Mouse (Mus musculus): ENCODE results near the gene Has3. TPM values are rescaled to one million over a fixed set of nuclear protein-coding genes. Genes with fewer than 3 reads are reported as not detected.
"Not testable (repeated sequence)": the region's sequence is repeated elsewhere in the genome, so short reads cannot be mapped to it uniquely, and the experiment has no call there.

Gene Has3
- polyA plus RNA-seq, 1 experiment from 2014 or later: 0.04 TPM

- no peak overlapping the region for H3K4me2 ChIP-seq
- ATAC-seq (ENCODE audit: extremely low read depth, insufficient number of reproducible peaks, low FRiP score, low TSS enrichment): no peak
- H3K4me3 ChIP-seq: no peak overlapping the region
- 86% methylated on average over 10 of the region's 10 CpGs for WGBS
- H3K9me3 ChIP-seq: no peaks in the 10 kb centered on the region
- H3K36me3 ChIP-seq: no peaks in the 10 kb centered on the region
- H3K9ac ChIP-seq: no peak overlapping the region
- H3K4me1 ChIP-seq: no peaks in the 10 kb centered on the region
- no peak overlapping the region for H3K27ac ChIP-seq (replicated peaks)
- H3K27me3 ChIP-seq (replicated peaks): peaks cover 10% of the 10 kb centered on the region
Measured at GRCm38 (mm10) chr8:106862845-106863244, 7.2 kb upstream of the Has3 start.

- H3K4me3 ChIP-seq: no peak overlapping the region
- H3K36me3 ChIP-seq: no peaks in the 10 kb centered on the region
- H3K27ac ChIP-seq (replicated peaks): no peak overlapping the region
- ATAC-seq (ENCODE audit: extremely low read depth, insufficient number of reproducible peaks, low FRiP score, low TSS enrichment): no peak
- no peaks in the 10 kb centered on the region for H3K9me3 ChIP-seq
- H3K4me1 ChIP-seq: peaks cover 3% of the 10 kb centered on the region; the same call in 1 of the 2 replicates
- WGBS: 71% methylated on average over 9 of the region's 9 CpGs
- peaks cover 35% of the 10 kb centered on the region for H3K27me3 ChIP-seq (replicated peaks)
- H3K4me2 ChIP-seq: no peak overlapping the region
- H3K9ac ChIP-seq: no peak overlapping the region
Measured at GRCm38 (mm10) chr8:106865354-106865753, 4.7 kb upstream of the Has3 start.

- peaks cover 80% of the 10 kb centered on the region for H3K27me3 ChIP-seq (replicated peaks)
- under 1% methylated on average over 58 of the region's 63 CpGs for WGBS
Measured at GRCm38 (mm10) chr8:106870537-106871327, 690 bp downstream of the Has3 start.

GRCm38 (mm10) chr8:106871328-106871926, 1.4 kb downstream of the Has3 start:
- 1% methylated on average over 15 of the region's 15 CpGs for WGBS
- Histone ChIP-seq H3K4me3 (peak overlapping the region; percentile 72), H3K36me3 (peaks cover 17% of the 10 kb centered on the region), H3K27ac (replicated peaks) (no peak overlapping the region), H3K27me3 (replicated peaks) (peaks cover 80% of the 10 kb centered on the region), H3K9ac (peak overlapping the region; percentile 83), H3K4me2 (peak overlapping the region; percentile 100), H3K9me3 (no peaks in the 10 kb centered on the region), H3K4me1 (peaks cover 40% of the 10 kb centered on the region)
- ATAC-seq (ENCODE audit: extremely low read depth, insufficient number of reproducible peaks, low FRiP score, low TSS enrichment): no peak

More at GRCm38 (mm10) chr8:106870537-106871327, 690 bp downstream of the Has3 start:
- peak overlapping the region; percentile 72 for H3K4me3 ChIP-seq
- ATAC-seq (ENCODE audit: extremely low read depth, insufficient number of reproducible peaks, low FRiP score, low TSS enrichment): no peak
- peak overlapping the region; percentile 100 for H3K4me2 ChIP-seq
- peaks cover 33% of the 10 kb centered on the region for H3K4me1 ChIP-seq
- H3K9me3 ChIP-seq: no peaks in the 10 kb centered on the region
- peaks cover 14% of the 10 kb centered on the region for H3K36me3 ChIP-seq
- H3K27ac ChIP-seq (replicated peaks): no peak overlapping the region
- H3K9ac ChIP-seq: peak overlapping the region; percentile 83

GRCm38 (mm10) chr8:106871931-106872371, 1.9 kb downstream of the Has3 start:
- H3K9me3 ChIP-seq: no peaks in the 10 kb centered on the region
- H3K27me3 ChIP-seq (replicated peaks): peaks cover 76% of the 10 kb centered on the region
- H3K4me1 ChIP-seq: peaks cover 45% of the 10 kb centered on the region
- WGBS: under 1% methylated on average over 22 of the region's 22 CpGs
- H3K4me3 ChIP-seq: peak overlapping the region; percentile 72
- peaks cover 22% of the 10 kb centered on the region for H3K36me3 ChIP-seq
- peak overlapping the region; percentile 100 for H3K4me2 ChIP-seq
- H3K9ac ChIP-seq: peak overlapping the region; percentile 83
- no peak overlapping the region for H3K27ac ChIP-seq (replicated peaks)
- peak; percentile 32; the same call in 1 of the 2 replicates for ATAC-seq (ENCODE audit: extremely low read depth, insufficient number of reproducible peaks, low FRiP score, low TSS enrichment)

- Histone ChIP-seq H3K36me3 (peaks cover 27% of the 10 kb centered on the region), H3K9ac (peak overlapping the region; percentile 83), H3K4me3 (peak overlapping the region; percentile 72), H3K4me1 (peaks cover 48% of the 10 kb centered on the region), H3K4me2 (peak overlapping the region; percentile 100), H3K9me3 (no peaks in the 10 kb centered on the region), H3K27ac (replicated peaks) (no peak overlapping the region), H3K27me3 (replicated peaks) (peaks cover 70% of the 10 kb centered on the region)
- ATAC-seq (ENCODE audit: extremely low read depth, insufficient number of reproducible peaks, low FRiP score, low TSS enrichment): no peak
- 8% methylated on average over 8 of the region's 8 CpGs for WGBS
Measured at GRCm38 (mm10) chr8:106872454-106873034, 2.5 kb downstream of the Has3 start.

- H3K4me3 ChIP-seq: no peak overlapping the region
- H3K27me3 ChIP-seq (replicated peaks): no peaks in the 10 kb centered on the region
- peaks cover 20% of the 10 kb centered on the region for H3K4me1 ChIP-seq
- WGBS: 88% methylated on average over 8 of the region's 8 CpGs
- H3K4me2 ChIP-seq: no peak overlapping the region
- no peak overlapping the region for H3K9ac ChIP-seq
- H3K9me3 ChIP-seq: no peaks in the 10 kb centered on the region
- H3K36me3 ChIP-seq: peaks cover 88% of the 10 kb centered on the region
- no peak for ATAC-seq (ENCODE audit: extremely low read depth, insufficient number of reproducible peaks, low FRiP score, low TSS enrichment)
- no peak overlapping the region for H3K27ac ChIP-seq (replicated peaks)
Measured at GRCm38 (mm10) chr8:106880121-106880707, 10.2 kb downstream of the Has3 start.

GRCm38 (mm10) chr8:106884094-106884493, 14.1 kb downstream of the Has3 start:
- ATAC-seq (ENCODE audit: extremely low read depth, insufficient number of reproducible peaks, low FRiP score, low TSS enrichment); H3K27me3 ChIP-seq (replicated peaks); H3K9ac ChIP-seq; H3K27ac ChIP-seq (replicated peaks); H3K4me2 ChIP-seq; H3K9me3 ChIP-seq; H3K4me3 ChIP-seq: not testable (repeated sequence)
- WGBS: 95% methylated on average over 11 of the region's 11 CpGs
- peaks cover 18% of the 10 kb centered on the region for H3K4me1 ChIP-seq
- peaks cover 79% of the 10 kb centered on the region for H3K36me3 ChIP-seq

GRCm38 (mm10) chr8:106884826-106885400, 14.9 kb downstream of the Has3 start:
- 91% methylated on average over 4 of the region's 4 CpGs for WGBS
- H3K27me3 ChIP-seq (replicated peaks); H3K9me3 ChIP-seq; ATAC-seq (ENCODE audit: extremely low read depth, insufficient number of reproducible peaks, low FRiP score, low TSS enrichment); H3K4me3 ChIP-seq; H3K9ac ChIP-seq; H3K4me2 ChIP-seq; H3K27ac ChIP-seq (replicated peaks): not testable (repeated sequence)
- peaks cover 71% of the 10 kb centered on the region for H3K36me3 ChIP-seq
- H3K4me1 ChIP-seq: peaks cover 26% of the 10 kb centered on the region

GRCm38 (mm10) chr8:106887336-106888189, 17.5 kb downstream of the Has3 start:
- 41% methylated on average over 5 of the region's 5 CpGs for WGBS

More at GRCm38 (mm10) chr8:106887336-106888189, 17.5 kb downstream of the Has3 start:
- H3K4me2 ChIP-seq: no peak overlapping the region
- H3K27ac ChIP-seq (replicated peaks): no peak overlapping the region
- no peak for ATAC-seq (ENCODE audit: extremely low read depth, insufficient number of reproducible peaks, low FRiP score, low TSS enrichment)
- H3K27me3 ChIP-seq (replicated peaks): no peaks in the 10 kb centered on the region
- no peaks in the 10 kb centered on the region for H3K9me3 ChIP-seq
- H3K36me3 ChIP-seq: peaks cover 45% of the 10 kb centered on the region
- H3K4me3 ChIP-seq: no peak overlapping the region
- no peak overlapping the region for H3K9ac ChIP-seq
- H3K4me1 ChIP-seq: peaks cover 48% of the 10 kb centered on the region

Measured in heart, embryonic 13.5 days (tissue).